Mouse (Mus musculus) forebrain, embryonic 10.5 days (tissue): ENCODE data around the gene Abhd6. TPM values are rescaled to one million over a fixed set of nuclear protein-coding genes. Genes with fewer than 3 reads are reported as not detected.

Source experiments
- DNase-seq: peaks from one replicate; pipeline ENCODE4 v3.0.0-alpha.2; 2017; ENCODE audit warnings: low spot score; ENCODE audit errors: extremely low spot score
- H3K27ac ChIP-seq: fragments of 300-500 bp; sonication (generic); 2 replicates; pipeline ENCODE4 v1.5.1; 2016; ENCODE audit warnings: mild to moderate bottlenecking
- H3K27me3 ChIP-seq: fragments of 300-500 bp; sonication (generic); 2 replicates; pipeline ENCODE4 v1.6.1; 2016; ENCODE audit warnings: mild to moderate bottlenecking; ENCODE audit not compliant: poor library complexity, severe bottlenecking
- H3K36me3 ChIP-seq: fragments of 300-500 bp; sonication (generic); replicated peaks from 2 replicates; pipeline ENCODE4 v1.6.1; 2016; ENCODE audit warnings: mild to moderate bottlenecking, moderate library complexity
- H3K4me1 ChIP-seq: fragments of 300-500 bp; sonication (generic); 2 replicates; pipeline ENCODE4 v1.6.1; 2016
- H3K4me3 ChIP-seq: fragments of 300-500 bp; sonication (generic); 2 replicates; pipeline ENCODE4 v1.5.1; 2016; ENCODE audit warnings: mild to moderate bottlenecking, moderate library complexity
- H3K9me3 ChIP-seq: fragments of 300-500 bp; sonication (generic); 2 replicates; pipeline ENCODE4 v1.6.1; 2016; ENCODE audit warnings: mild to moderate bottlenecking, moderate library complexity
- whole genome bisulfite sequencing: fragments of 180-500 bp; shearing (Covaris S2); methylation state at CpG from one replicate; pipeline ENCODE4 v1.1.7; 2016; 5-methylcytosine and 5-hydroxymethylcytosine counted together
- polyA plus RNA-seq: library from polyadenylated mRNA; unstranded; fragments of >200 nt; fragmentation: Nextera tagmentation; extraction: Ambion mirVana; gene quantifications from 2 replicates; pipeline ENCODE4 v1.2.1, GENCODE M21; 2016

Abhd6 gene
- polyA plus RNA-seq, 1 experiment from 2014 or later: 18.6 TPM

- no peak for DNase-seq
- Histone ChIP-seq H3K27ac (no peak overlapping the region), H3K4me1 (peaks cover 23% of the 10 kb centered on the region), H3K9me3 (no peaks in the 10 kb centered on the region), H3K36me3 (peaks cover 2% of the 10 kb centered on the region; the same call in 1 of the 2 replicates), H3K27me3 (no peaks in the 10 kb centered on the region), H3K4me3 (no peak overlapping the region)
- WGBS: 92% methylated on average over 7 of the region's 7 CpGs
Measured at GRCm38 (mm10) chr14:8059938-8060337, 57.2 kb downstream of the Abhd6 start.

GRCm38 (mm10) chr14:8062076-8062475, 59.4 kb downstream of the Abhd6 start:
- H3K27ac ChIP-seq: peak overlapping the region; percentile 72

GRCm38 (mm10) chr14:8062537-8063301, 60.0 kb downstream of the Abhd6 start:
- H3K4me3 ChIP-seq: no peak overlapping the region
- peak overlapping the region; percentile 72 for H3K27ac ChIP-seq
- no peaks in the 10 kb centered on the region for H3K27me3 ChIP-seq
- H3K36me3 ChIP-seq: no peaks in the 10 kb centered on the region
- WGBS: 47% methylated on average over 3 of the region's 3 CpGs
- no peak for DNase-seq
- no peaks in the 10 kb centered on the region for H3K9me3 ChIP-seq
- peaks cover 21% of the 10 kb centered on the region for H3K4me1 ChIP-seq

More at GRCm38 (mm10) chr14:8062076-8062475, 59.4 kb downstream of the Abhd6 start:
- H3K4me1 ChIP-seq: peaks cover 21% of the 10 kb centered on the region
- no peaks in the 10 kb centered on the region for H3K36me3 ChIP-seq
- no peaks in the 10 kb centered on the region for H3K9me3 ChIP-seq
- 42% methylated on average over 3 of the region's 3 CpGs for WGBS
- DNase-seq: no peak
- no peaks in the 10 kb centered on the region for H3K27me3 ChIP-seq
- no peak overlapping the region for H3K4me3 ChIP-seq

GRCm38 (mm10) chr14:8063835-8064785, 61.4 kb downstream of the Abhd6 start:
- H3K27ac ChIP-seq: peak overlapping the region; percentile 68; the same call in 1 of the 2 replicates
- DNase-seq: no peak
- no peaks in the 10 kb centered on the region for H3K36me3 ChIP-seq
- H3K4me1 ChIP-seq: peaks cover 21% of the 10 kb centered on the region
- H3K4me3 ChIP-seq: no peak overlapping the region
- H3K9me3 ChIP-seq: no peaks in the 10 kb centered on the region
- 92% methylated on average over 8 of the region's 8 CpGs for WGBS
- H3K27me3 ChIP-seq: no peaks in the 10 kb centered on the region

GRCm38 (mm10) chr14:8080165-8080679, 77.5 kb downstream of the Abhd6 start, which contains the start of gene Rpp14:
Gene Rpp14 (plus strand): TSS chr14:8080367.
- Histone ChIP-seq H3K27ac (peak within 1 kb of the TSS; percentile 90), H3K27me3 (no peaks in the 10 kb centered on the region), H3K36me3 (peaks cover 18% of the 10 kb centered on the region), H3K4me3 (peak within 1 kb of the TSS; percentile 81), H3K4me1 (peaks cover 16% of the 10 kb centered on the region), H3K9me3 (peaks cover 3% of the 10 kb centered on the region; the same call in 1 of the 2 replicates)
- peak; percentile 94 for DNase-seq
- WGBS: under 1% methylated on average over 47 of the region's 47 CpGs

GRCm38 (mm10) chr14:8080718-8081117, 78.0 kb downstream of the Abhd6 start:
- Histone ChIP-seq H3K4me1 (peaks cover 16% of the 10 kb centered on the region), H3K27ac (peak overlapping the region; percentile 90), H3K36me3 (peaks cover 23% of the 10 kb centered on the region), H3K4me3 (peak overlapping the region; percentile 81), H3K9me3 (peaks cover under 1% of the 10 kb centered on the region; the same call in 1 of the 2 replicates), H3K27me3 (no peaks in the 10 kb centered on the region)
- no peak for DNase-seq
- 6% methylated on average over 11 of the region's 11 CpGs for WGBS

- H3K4me1 ChIP-seq: peaks cover 16% of the 10 kb centered on the region
- H3K36me3 ChIP-seq: peaks cover 44% of the 10 kb centered on the region
- 89% methylated on average over 1 of the region's 1 CpGs for WGBS
- no peak overlapping the region for H3K4me3 ChIP-seq
- no peaks in the 10 kb centered on the region for H3K9me3 ChIP-seq
- H3K27me3 ChIP-seq: no peaks in the 10 kb centered on the region
- H3K27ac ChIP-seq: no peak overlapping the region
- no peak for DNase-seq
Measured at GRCm38 (mm10) chr14:8082949-8083348, 80.2 kb downstream of the Abhd6 start.

GRCm38 (mm10) chr14:8089016-8089415, 86.3 kb downstream of the Abhd6 start:
- Histone ChIP-seq H3K27me3 (no peaks in the 10 kb centered on the region), H3K4me3 (no peak overlapping the region), H3K4me1 (peaks cover 6% of the 10 kb centered on the region), H3K9me3 (no peaks in the 10 kb centered on the region), H3K27ac (no peak overlapping the region), H3K36me3 (peaks cover 72% of the 10 kb centered on the region)
- WGBS: 94% methylated on average over 2 of the region's 2 CpGs
- no peak for DNase-seq

- Histone ChIP-seq H3K27me3 (no peaks in the 10 kb centered on the region), H3K9me3 (no peaks in the 10 kb centered on the region), H3K27ac (no peak overlapping the region), H3K36me3 (peaks cover 37% of the 10 kb centered on the region), H3K4me1 (peaks cover 6% of the 10 kb centered on the region), H3K4me3 (no peak overlapping the region)
- no peak for DNase-seq
- WGBS: 91% methylated on average over 2 of the region's 2 CpGs
Measured at GRCm38 (mm10) chr14:8092573-8092972, 89.9 kb downstream of the Abhd6 start.

- no peak for DNase-seq
- 52% methylated on average over 5 of the region's 5 CpGs for WGBS
- no peaks in the 10 kb centered on the region for H3K27me3 ChIP-seq
- H3K4me1 ChIP-seq: peaks cover 14% of the 10 kb centered on the region
- no peak overlapping the region for H3K27ac ChIP-seq
- no peaks in the 10 kb centered on the region for H3K9me3 ChIP-seq
- no peak overlapping the region for H3K4me3 ChIP-seq
- peaks cover 31% of the 10 kb centered on the region for H3K36me3 ChIP-seq
Measured at GRCm38 (mm10) chr14:8093427-8093826, 90.7 kb downstream of the Abhd6 start.

GRCm38 (mm10) chr14:8094931-8095561, 92.3 kb downstream of the Abhd6 start:
- Histone ChIP-seq H3K36me3 (peaks cover 15% of the 10 kb centered on the region), H3K27ac (no peak overlapping the region), H3K27me3 (no peaks in the 10 kb centered on the region), H3K4me3 (no peak overlapping the region), H3K4me1 (peaks cover 27% of the 10 kb centered on the region), H3K9me3 (no peaks in the 10 kb centered on the region)
- DNase-seq: no peak
- 78% methylated on average over 3 of the region's 3 CpGs for WGBS

GRCm38 (mm10) chr14:8095562-8095950, 92.9 kb downstream of the Abhd6 start:
- Histone ChIP-seq H3K9me3 (no peaks in the 10 kb centered on the region), H3K4me1 (peaks cover 27% of the 10 kb centered on the region), H3K27me3 (no peaks in the 10 kb centered on the region), H3K4me3 (no peak overlapping the region), H3K27ac (no peak overlapping the region), H3K36me3 (peaks cover 9% of the 10 kb centered on the region)
- WGBS: 76% methylated on average over 7 of the region's 7 CpGs
- no peak for DNase-seq
